Mouse (Mus musculus) neural tube, embryonic 12.5 days (tissue): ENCODE data around the gene Rfxank. TPM values are rescaled to one million over a fixed set of nuclear protein-coding genes. Genes with fewer than 3 reads are reported as not detected.

Source experiments
- ATAC-seq: fragments of 200-750 bp; cut with Nextera tagmentation; 2 replicates; pipeline ENCODE4 v1.8.0; 2017; ENCODE audit warnings: low read depth, mild to moderate bottlenecking, moderate TSS enrichment, moderate library complexity; ENCODE audit not compliant: low FRiP score
- H3K27ac ChIP-seq: fragments of 300-500 bp; sonication (generic); 2 replicates; pipeline ENCODE4 v1.5.1; 2016
- H3K27me3 ChIP-seq: fragments of 300-500 bp; sonication (generic); replicated peaks from 2 replicates; pipeline ENCODE4 v1.6.1; 2016; ENCODE audit warnings: mild to moderate bottlenecking
- H3K36me3 ChIP-seq: fragments of 300-500 bp; sonication (generic); 2 replicates; pipeline ENCODE4 v1.6.1; 2016; ENCODE audit warnings: mild to moderate bottlenecking
- H3K4me1 ChIP-seq: fragments of 300-500 bp; sonication (generic); 2 replicates; pipeline ENCODE4 v1.6.1; 2016
- H3K4me2 ChIP-seq: fragments of 300-500 bp; sonication (generic); replicated peaks from 2 replicates; pipeline ENCODE4 v1.6.1; 2016; ENCODE audit warnings: mild to moderate bottlenecking
- H3K4me3 ChIP-seq: fragments of 300-500 bp; sonication (generic); 2 replicates; pipeline ENCODE4 v1.5.1; 2016
- H3K9ac ChIP-seq: fragments of 300-500 bp; sonication (generic); 2 replicates; pipeline ENCODE4 v1.6.1; 2016; ENCODE audit warnings: mild to moderate bottlenecking
- H3K9me3 ChIP-seq: fragments of 300-500 bp; sonication (generic); 2 replicates; pipeline ENCODE4 v1.6.1; 2016; ENCODE audit warnings: mild to moderate bottlenecking
- WGBS: fragments of 180-500 bp; shearing (Covaris S2); methylation state at CpG from one replicate; pipeline ENCODE4 v1.1.7; 2016; 5-methylcytosine and 5-hydroxymethylcytosine counted together
- polyA plus RNA-seq: library from polyadenylated mRNA; unstranded; fragments of >200 nt; fragmentation: Nextera tagmentation; extraction: Ambion mirVana; gene quantifications from 2 replicates; pipeline ENCODE4 v1.2.1, GENCODE M21; 2016

Rfxank gene
- polyA plus RNA-seq, 1 experiment from 2014 or later = 17.2 TPM

- H3K27me3 ChIP-seq = peaks cover 39% of the 10 kb centered on the region
- peaks cover 27% of the 10 kb centered on the region for H3K4me1 ChIP-seq
- H3K9ac ChIP-seq = peak overlapping the region; percentile 81
- H3K36me3 ChIP-seq = peaks cover 29% of the 10 kb centered on the region
- H3K27ac ChIP-seq = peak overlapping the region; percentile 91
- no peaks in the 10 kb centered on the region for H3K9me3 ChIP-seq
- H3K4me2 ChIP-seq = peak overlapping the region; percentile 64
- ATAC-seq = peak; percentile 89
- H3K4me3 ChIP-seq = peak overlapping the region; percentile 66
- WGBS = 4% methylated on average over 17 of the region's 17 CpGs
Observed at GRCm38 (mm10) chr8:70118726-70119700, 19.9 kb downstream of the Rfxank start.

GRCm38 (mm10) chr8:70117611-70118010 is 21.3 kb downstream of the Rfxank start:
- no peak overlapping the region for H3K27ac ChIP-seq
- peak overlapping the region; percentile 64 for H3K4me2 ChIP-seq
- H3K36me3 ChIP-seq = peaks cover 43% of the 10 kb centered on the region
- no peak overlapping the region for H3K4me3 ChIP-seq
- no peaks in the 10 kb centered on the region for H3K9me3 ChIP-seq
- WGBS = 11% methylated on average over 9 of the region's 9 CpGs
- H3K27me3 ChIP-seq = peaks cover 48% of the 10 kb centered on the region
- ATAC-seq = no peak
- peaks cover 28% of the 10 kb centered on the region for H3K4me1 ChIP-seq
- no peak overlapping the region for H3K9ac ChIP-seq

- H3K4me3 ChIP-seq = no peak overlapping the region
- 69% methylated on average over 13 of the region's 13 CpGs for WGBS
- no peaks in the 10 kb centered on the region for H3K9me3 ChIP-seq
- H3K9ac ChIP-seq = no peak overlapping the region
- H3K4me2 ChIP-seq = no peak overlapping the region
- peaks cover 73% of the 10 kb centered on the region for H3K27me3 ChIP-seq
- no peak for ATAC-seq
- H3K27ac ChIP-seq = no peak overlapping the region
- H3K36me3 ChIP-seq = peaks cover 70% of the 10 kb centered on the region
- H3K4me1 ChIP-seq = peaks cover 37% of the 10 kb centered on the region
Observed at GRCm38 (mm10) chr8:70114892-70115291, 24.1 kb downstream of the Rfxank start.

GRCm38 (mm10) chr8:70114488-70114887 is 24.5 kb downstream of the Rfxank start:
- Histone ChIP-seq H3K9me3 (no peaks in the 10 kb centered on the region), H3K4me3 (no peak overlapping the region), H3K36me3 (peaks cover 74% of the 10 kb centered on the region), H3K9ac (no peak overlapping the region), H3K27ac (no peak overlapping the region), H3K4me1 (peaks cover 37% of the 10 kb centered on the region), H3K4me2 (no peak overlapping the region), H3K27me3 (peaks cover 77% of the 10 kb centered on the region)
- WGBS = 23% methylated on average over 6 of the region's 6 CpGs
- ATAC-seq = no peak

- Histone ChIP-seq H3K27ac (no peak overlapping the region), H3K4me2 (peak overlapping the region; percentile 7; the same call in 1 of the 2 replicates), H3K4me1 (peaks cover 25% of the 10 kb centered on the region), H3K4me3 (0 out of 2 replicates have a peak overlapping the region, but pooled peaks have one; percentile 1), H3K36me3 (peaks cover 94% of the 10 kb centered on the region), H3K27me3 (peaks cover 81% of the 10 kb centered on the region), H3K9me3 (no peaks in the 10 kb centered on the region), H3K9ac (no peak overlapping the region)
- peak; percentile 45 for ATAC-seq
- WGBS = 7% methylated on average over 43 of the region's 43 CpGs
Observed at GRCm38 (mm10) chr8:70112401-70113016, 26.4 kb downstream of the Rfxank start.

DNA sequence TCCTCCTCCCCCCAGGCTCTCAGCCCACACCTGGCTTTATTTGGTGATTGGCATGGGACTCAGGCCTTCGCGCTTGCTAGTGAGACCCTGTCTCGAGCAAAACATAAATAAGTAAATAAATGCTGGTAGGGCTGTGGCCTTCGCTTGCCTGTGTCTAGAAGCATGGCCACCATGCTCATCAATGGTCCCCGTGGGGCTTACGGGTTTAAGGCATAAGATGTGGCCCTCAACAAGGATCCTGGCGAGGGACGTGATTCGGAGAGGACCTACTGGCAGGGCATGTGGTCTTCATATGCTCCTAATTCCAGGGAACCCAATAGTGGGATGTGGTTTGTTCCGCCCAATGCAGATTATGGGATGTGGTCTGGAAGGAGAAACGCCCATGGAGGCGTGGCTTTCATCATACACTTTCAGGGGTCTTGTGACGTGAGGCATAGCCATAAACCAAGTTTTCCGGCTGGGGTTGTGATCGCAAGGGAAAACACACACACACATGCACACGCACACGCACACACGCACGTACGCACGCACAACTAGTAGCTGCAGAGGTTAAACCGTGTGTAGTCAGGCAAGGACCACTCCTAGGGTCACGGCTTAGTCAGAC is 27.7 kb downstream of the Rfxank start:
- Histone ChIP-seq H3K4me2 (no peak overlapping the region), H3K36me3 (peaks cover 97% of the 10 kb centered on the region), H3K9me3 (no peaks in the 10 kb centered on the region), H3K4me3 (no peak overlapping the region), H3K4me1 (peaks cover 14% of the 10 kb centered on the region), H3K9ac (no peak overlapping the region), H3K27me3 (peaks cover 69% of the 10 kb centered on the region), H3K27ac (no peak overlapping the region)
- 53% methylated on average over 23 of the region's 23 CpGs for WGBS
- no peak for ATAC-seq

DNA sequence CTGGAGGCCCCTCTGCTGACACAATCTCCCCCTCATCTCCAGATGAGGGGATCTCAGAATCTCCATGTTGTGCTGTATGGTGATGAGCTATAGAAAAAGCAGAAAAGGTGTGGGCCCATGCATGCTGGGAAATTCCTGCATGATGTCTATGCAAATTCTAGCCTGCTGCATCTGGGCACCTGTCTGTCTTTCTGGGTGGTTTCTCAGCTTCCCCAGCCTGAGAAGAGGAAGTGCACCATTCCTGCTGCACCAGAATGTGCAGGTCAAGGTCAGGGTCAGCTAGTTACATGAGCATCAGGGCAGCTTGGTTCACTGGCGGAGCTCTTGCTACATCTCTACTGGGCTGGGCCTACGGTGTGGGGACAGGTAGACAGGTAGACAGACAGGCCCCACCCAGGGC is 28.5 kb downstream of the Rfxank start:
- H3K27me3 ChIP-seq = peaks cover 62% of the 10 kb centered on the region
- H3K4me2 ChIP-seq = no peak overlapping the region
- H3K4me1 ChIP-seq = peaks cover 14% of the 10 kb centered on the region
- 95% methylated on average over 2 of the region's 2 CpGs for WGBS
- no peak overlapping the region for H3K4me3 ChIP-seq
- H3K27ac ChIP-seq = no peak overlapping the region
- ATAC-seq = no peak
- H3K36me3 ChIP-seq = peaks cover 96% of the 10 kb centered on the region
- H3K9ac ChIP-seq = no peak overlapping the region
- H3K9me3 ChIP-seq = no peaks in the 10 kb centered on the region

DNA sequence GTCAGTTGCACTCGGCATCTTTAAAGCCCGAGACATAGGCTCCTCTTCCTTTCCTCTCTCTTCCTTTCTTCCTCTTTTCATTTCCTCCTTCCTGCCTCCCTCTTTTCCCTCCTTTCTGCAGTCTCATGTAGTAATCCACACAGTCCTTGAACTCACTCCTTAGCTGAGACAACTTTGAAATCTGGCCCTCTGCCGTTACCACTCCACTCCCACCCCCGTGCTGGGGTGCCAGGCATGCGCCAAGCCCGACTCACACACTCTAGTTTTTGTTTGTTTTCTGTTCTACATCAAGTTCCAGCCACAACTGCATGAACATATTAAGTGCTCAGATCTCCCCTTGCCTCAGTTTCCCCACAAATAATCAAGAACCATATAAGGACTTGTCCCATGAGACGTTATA is 34.0 kb downstream of the Rfxank start:
- Histone ChIP-seq H3K27me3 (peaks cover 10% of the 10 kb centered on the region), H3K4me3 (no peak overlapping the region), H3K27ac (no peak overlapping the region), H3K36me3 (peaks cover 86% of the 10 kb centered on the region), H3K9ac (no peak overlapping the region), H3K4me2 (no peak overlapping the region), H3K9me3 (no peaks in the 10 kb centered on the region), H3K4me1 (no peaks in the 10 kb centered on the region)
- 80% methylated on average over 7 of the region's 7 CpGs for WGBS
- no peak for ATAC-seq

DNA sequence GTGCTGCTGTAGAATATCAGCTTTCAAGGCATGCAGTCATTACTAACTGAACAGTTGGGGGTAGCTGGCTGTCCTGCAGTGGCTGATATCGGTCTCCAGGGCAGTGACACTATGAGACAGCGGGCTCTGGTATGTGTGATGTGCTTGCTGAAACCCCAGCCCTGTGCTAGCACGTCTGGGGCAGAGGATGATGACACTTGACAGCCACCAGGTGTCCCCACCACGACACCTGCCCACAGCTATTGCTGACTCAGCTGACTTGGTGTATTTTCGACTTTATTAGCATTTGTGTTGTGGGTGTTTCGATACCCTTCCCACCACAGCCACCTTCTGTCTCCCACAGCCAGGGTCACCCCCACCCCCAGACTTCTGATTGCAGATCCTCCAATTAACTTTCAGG is 34.4 kb downstream of the Rfxank start:
- Histone ChIP-seq H3K4me1 (no peaks in the 10 kb centered on the region), H3K4me2 (no peak overlapping the region), H3K27me3 (peaks cover 5% of the 10 kb centered on the region), H3K36me3 (peaks cover 86% of the 10 kb centered on the region), H3K27ac (no peak overlapping the region), H3K9me3 (no peaks in the 10 kb centered on the region), H3K9ac (no peak overlapping the region), H3K4me3 (no peak overlapping the region)
- WGBS = 25% methylated on average over 6 of the region's 6 CpGs
- peak; percentile 42; the same call in 1 of the 2 replicates for ATAC-seq

GRCm38 (mm10) chr8:70100241-70100640 is 38.7 kb downstream of the Rfxank start:
- no peaks in the 10 kb centered on the region for H3K4me1 ChIP-seq
- ATAC-seq = no peak
- H3K36me3 ChIP-seq = peaks cover 92% of the 10 kb centered on the region
- H3K9ac ChIP-seq = no peak overlapping the region
- no peak overlapping the region for H3K4me3 ChIP-seq
- H3K27me3 ChIP-seq = no peaks in the 10 kb centered on the region
- H3K4me2 ChIP-seq = no peak overlapping the region
- 0 out of 2 replicates have a peak, but pooled peaks cover 3% of the 10 kb centered on the region for H3K9me3 ChIP-seq
- 85% methylated on average over 8 of the region's 8 CpGs for WGBS
- no peak overlapping the region for H3K27ac ChIP-seq

DNA sequence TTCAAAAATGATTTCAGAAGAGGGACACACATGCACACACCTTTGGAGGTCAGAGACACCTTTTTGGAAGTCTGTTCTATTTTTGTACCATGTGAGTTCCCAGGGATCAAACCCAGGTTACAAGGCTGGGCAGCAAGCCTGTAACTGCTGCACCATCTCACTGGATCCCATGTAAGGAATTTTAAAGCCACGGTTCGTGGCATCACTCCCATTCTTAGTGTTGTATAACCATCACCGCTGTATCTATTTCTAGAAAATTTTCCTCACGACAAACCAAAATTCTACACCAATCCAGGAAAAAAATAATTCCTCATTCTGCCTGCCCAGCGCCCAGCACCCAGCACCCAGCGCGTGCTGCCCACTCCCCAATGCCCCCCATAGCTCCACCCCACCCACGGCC is 39.7 kb downstream of the Rfxank start:
- Histone ChIP-seq H3K9ac (no peak overlapping the region), H3K4me3 (no peak overlapping the region), H3K36me3 (peaks cover 96% of the 10 kb centered on the region), H3K4me1 (no peaks in the 10 kb centered on the region), H3K4me2 (no peak overlapping the region), H3K27me3 (0 out of 2 replicates have a peak, but pooled peaks cover 2% of the 10 kb centered on the region), H3K9me3 (0 out of 2 replicates have a peak, but pooled peaks cover 3% of the 10 kb centered on the region), H3K27ac (no peak overlapping the region)
- ATAC-seq = no peak
- WGBS = 78% methylated on average over 8 of the region's 8 CpGs

DNA sequence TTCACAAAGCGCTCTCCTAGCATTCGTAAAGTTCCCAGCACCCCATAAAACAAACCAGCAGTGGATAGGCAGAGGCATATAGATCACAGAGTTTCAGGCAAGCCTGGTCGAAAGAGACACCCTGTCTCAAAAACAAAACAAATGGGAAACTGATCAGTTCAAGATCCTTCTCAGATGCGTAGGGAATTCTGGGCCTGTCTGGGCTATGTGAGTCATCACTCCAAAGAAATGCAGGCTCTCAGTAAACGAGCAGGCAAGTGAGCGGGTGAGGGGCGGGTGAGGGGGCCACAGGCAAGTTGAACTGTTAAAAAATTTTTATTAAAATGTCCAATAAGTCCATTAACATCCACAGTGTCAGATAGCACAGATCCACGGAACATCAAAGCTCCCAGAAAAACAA is 46.2 kb downstream of the Rfxank start:
- Histone ChIP-seq H3K4me1 (peaks cover 17% of the 10 kb centered on the region), H3K27ac (no peak overlapping the region; the same call in 1 of the 2 replicates), H3K36me3 (peaks cover 35% of the 10 kb centered on the region), H3K4me3 (no peak overlapping the region), H3K27me3 (peaks cover 29% of the 10 kb centered on the region), H3K4me2 (no peak overlapping the region), H3K9ac (no peak overlapping the region), H3K9me3 (no peaks in the 10 kb centered on the region)
- 68% methylated on average over 8 of the region's 8 CpGs for WGBS
- ATAC-seq = no peak
